Mouse (Mus musculus): ENCODE results near the gene Gm3327.
"Not testable (repeated sequence)": the region's sequence is repeated elsewhere in the genome, so short reads cannot be mapped to it uniquely, and the experiment has no call there.

Gm3327 gene

DNA sequence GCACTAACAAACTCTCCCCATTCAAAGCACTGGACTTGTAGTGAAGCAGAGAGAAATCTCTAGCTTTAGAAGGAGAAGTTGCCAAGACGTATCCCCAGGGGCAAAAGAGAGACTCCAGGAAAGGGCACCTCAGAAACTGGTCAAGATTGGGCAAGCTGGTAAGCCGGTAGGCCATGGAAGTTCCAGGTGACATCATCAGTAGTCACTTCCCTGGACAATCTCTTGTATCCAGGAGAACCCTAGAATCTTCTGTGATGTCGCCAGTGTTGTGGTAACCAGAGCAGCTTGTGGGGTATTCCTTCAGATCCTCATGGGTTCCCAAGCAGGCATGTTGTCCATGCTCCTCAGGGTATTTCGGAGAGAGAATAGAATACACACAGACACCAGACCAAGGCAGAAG, at the start of gene Gm3327:
TSS of gene Gm3327 (plus strand) at position 301 of the 400 bp plus-strand sequence.
- DNase-seq: not testable (repeated sequence)

DNA sequence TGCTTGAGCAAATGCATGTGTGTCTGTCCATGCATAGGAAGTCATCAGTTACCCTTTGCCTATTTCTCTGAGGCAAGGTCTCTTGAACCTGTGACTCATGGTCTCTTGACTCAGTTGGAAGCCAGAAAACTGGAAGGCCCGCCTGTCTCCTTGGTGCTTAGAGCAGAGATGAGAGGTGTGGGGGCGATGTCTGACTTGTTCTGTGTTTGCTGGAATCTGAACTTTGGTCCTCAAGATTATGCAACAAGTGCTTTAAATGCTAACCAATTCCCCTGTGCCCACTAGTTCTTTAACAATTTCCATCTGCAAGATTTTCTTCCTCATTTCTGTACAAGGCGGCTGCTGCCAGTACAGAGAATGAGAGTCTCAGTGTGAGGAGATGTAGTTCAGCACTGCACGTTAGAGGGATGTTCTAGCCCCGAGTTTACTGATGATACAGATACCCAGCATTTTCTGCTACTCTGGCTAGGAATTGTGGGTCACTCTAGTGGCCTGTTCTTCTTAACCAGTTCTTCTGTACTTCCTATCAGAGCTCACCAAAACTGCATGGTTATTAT, 45.8 kb upstream of the Gm3327 start:
- not testable (repeated sequence) for DNase-seq

DNA sequence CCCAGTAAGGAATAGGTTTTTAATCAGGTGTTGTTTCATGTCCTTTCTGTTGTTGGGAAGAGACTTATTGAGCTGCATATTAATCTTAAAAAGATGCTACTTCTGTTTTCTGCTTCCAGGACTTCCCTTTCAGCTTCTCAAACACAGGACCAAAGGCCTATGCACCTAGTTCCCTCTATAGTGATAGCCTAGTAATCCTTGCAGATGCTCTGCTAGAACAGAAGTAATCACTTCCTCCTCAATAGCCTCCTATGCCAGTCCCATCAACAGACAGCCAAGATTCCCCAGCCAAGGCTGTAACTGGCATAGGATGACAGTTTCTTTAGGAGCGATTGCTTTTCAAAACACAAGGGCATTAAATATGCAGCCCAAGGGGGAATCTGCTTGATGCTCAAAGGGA, 37.1 kb upstream of the Gm3327 start:
- DNase-seq: not testable (repeated sequence)

DNA sequence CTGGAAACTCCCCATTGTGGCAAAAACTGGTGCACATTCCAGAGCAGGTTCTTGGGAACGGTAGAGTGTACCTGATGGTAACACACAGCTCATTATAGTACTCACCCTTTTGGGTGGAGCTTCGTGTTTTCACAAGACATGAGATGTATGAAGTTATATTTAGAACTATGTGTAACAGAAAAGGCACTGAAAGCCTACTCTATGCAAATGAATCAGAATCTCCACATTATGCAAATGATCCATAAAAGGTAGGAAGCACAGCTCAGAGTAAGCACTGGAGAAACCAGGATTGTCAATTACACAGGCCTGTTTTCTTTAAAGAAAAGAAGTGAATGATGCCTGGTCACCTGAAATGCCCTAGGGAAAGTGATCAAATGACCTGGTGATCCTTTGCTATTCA, 36.1 kb upstream of the Gm3327 start:
- DNase-seq: not testable (repeated sequence)

DNA sequence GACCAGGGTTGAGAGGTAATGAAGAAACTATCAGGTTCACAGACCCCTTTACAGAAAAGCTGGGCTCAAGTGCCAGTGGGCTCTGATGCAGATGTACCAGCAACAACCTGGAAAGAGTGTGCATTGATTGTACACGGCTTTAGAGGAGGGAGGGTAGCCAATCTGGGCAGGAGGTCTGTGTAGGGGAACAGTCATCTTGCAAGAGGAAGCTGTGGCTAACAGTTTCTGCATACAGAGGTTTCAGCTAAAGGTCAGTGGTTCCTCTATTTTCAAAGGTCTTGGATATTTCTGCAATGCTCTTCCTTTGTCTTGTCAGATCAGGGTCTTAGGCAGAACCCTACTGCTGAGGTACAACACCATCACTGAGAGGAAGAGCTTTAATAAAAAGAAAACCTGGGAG, 32.1 kb upstream of the Gm3327 start:
- not testable (repeated sequence) for DNase-seq

GRCm38 (mm10) chr14:44094445-44094844, 29.2 kb upstream of the Gm3327 start:
- not testable (repeated sequence) for DNase-seq

DNA sequence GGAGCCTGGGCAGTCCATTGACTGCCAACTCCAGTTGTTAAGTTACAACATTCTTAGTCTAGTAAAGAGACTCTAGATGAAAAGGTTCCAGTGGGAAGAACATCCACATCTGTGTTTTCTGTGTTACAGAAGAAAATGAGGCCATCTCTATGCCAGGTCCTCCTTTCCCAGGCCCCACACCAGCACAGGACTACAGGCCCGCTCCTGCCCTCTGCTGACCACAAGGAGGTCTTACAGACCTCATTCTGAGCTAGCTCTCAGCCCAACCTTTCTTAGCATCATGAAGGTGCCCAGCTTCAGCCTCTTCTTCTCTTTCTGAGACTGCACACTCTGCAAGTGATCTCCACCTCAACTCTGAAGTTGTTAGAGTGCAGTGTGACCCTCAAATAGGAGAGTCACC, 23.6 kb upstream of the Gm3327 start:
- not testable (repeated sequence) for DNase-seq

- DNase-seq: not testable (repeated sequence)
Measured at GRCm38 (mm10) chr14:44102354-44102753, 21.3 kb upstream of the Gm3327 start, which contains the start of gene Ear2. TSS of gene Ear2 (plus strand) at chr14:44102654.

- no peak for DNase-seq
Measured at GRCm38 (mm10) chr14:44110981-44111380, 12.7 kb upstream of the Gm3327 start.

Data from thymus, adult 18-20 months (tissue).